Mouse (Mus musculus): Measurements from ENCODE around the gene G6pc. TPM values are rescaled to one million over a fixed set of nuclear protein-coding genes. Genes with fewer than 3 reads are reported as not detected.
A peak's percentile ranks its signal among the peaks of the same experiment; 100 is the strongest.
"Not testable (repeated sequence)": the region's sequence is repeated elsewhere in the genome, so short reads cannot be mapped to it uniquely, and the experiment has no call there.

Gene G6pc
- polyA plus RNA-seq (2014; fragmentation: Nextera tagmentation; extraction: Ambion mirVana): not detected in 2 replicates

DNA sequence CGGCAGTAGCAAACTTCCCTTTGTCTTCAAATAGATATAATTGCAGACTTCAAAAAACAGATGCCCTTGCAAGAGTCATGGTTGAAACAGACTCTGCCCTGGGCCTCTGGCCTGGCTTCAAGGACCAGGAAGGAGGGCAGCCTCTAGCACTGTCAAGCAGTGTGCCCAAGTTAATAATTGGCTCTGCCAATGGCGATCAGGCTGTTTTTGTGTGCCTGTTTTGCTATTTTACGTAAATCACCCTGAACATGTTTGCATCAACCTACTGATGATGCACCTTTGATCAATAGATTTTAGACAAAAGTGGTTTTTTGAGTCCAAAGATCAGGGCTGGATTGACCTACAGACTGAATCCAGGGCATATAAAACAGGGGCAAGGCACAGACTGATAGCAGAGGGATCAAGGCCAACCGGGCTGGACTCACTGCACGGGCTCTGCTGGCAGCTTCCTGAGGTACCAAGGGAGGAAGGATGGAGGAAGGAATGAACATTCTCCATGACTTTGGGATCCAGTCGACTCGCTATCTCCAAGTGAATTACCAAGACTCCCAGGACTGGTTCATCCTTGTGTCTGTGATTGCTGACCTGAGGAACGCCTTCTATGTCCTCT, at the start of gene G6pc:
Gene G6pc, plus strand, starts transcription at position 236 of the 610 bp plus-strand sequence.
- Histone ChIP-seq H3K36me3 (ENCODE audit: control insufficient read depth, insufficient read depth, low read length) (no peaks in the 10 kb centered on the region), H3K27me3 (ENCODE audit: control insufficient read depth, insufficient read depth, low read length) (no peaks in the 10 kb centered on the region), H3K9ac (ENCODE audit: low read depth, low read length) (no peak within 1 kb of the TSS), H3K4me2 (no peak within 1 kb of the TSS), H3K4me1 (ENCODE audit: control insufficient read depth, insufficient read depth, low read length) (no peaks in the 10 kb centered on the region), H3K9me3 (replicated peaks; ENCODE audit: control insufficient read depth, low read length) (no peaks in the 10 kb centered on the region), H3K27ac (ENCODE audit: low read depth, low read length) (no peak within 1 kb of the TSS), H3K4me3 (ENCODE audit: low read depth, low read length) (no peak within 1 kb of the TSS)
- 80% methylated on average over 8 of the region's 8 CpGs for WGBS (ENCODE audit: insufficient replicate concordance)
- no peak for ATAC-seq (replicated peaks; ENCODE audit: insufficient number of reproducible peaks, low FRiP score, low TSS enrichment)

DNA sequence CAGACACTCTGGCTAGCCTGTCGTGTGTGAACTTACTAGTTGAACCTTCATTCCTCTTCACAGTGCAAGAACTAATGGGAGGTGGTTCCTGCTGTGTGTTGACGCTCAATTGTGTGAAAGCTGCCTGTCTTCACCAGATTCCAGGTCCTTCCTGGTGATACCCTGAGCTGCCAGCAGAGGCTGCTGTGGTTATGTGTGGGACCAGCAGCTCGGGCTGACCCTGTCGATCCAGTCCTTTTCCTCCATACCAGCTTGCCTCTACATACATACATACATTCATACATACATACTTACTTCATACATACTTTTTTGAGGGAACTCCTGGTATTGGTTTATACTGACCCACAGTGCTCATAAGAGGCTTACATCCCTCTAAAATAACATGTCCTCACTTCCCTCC, 43.8 kb upstream of the G6pc start:
- Histone ChIP-seq H3K4me3 (ENCODE audit: low read depth, low read length) (no peak overlapping the region), H3K27me3 (ENCODE audit: control insufficient read depth, insufficient read depth, low read length) (no peaks in the 10 kb centered on the region), H3K4me2 (no peak overlapping the region), H3K4me1 (ENCODE audit: control insufficient read depth, insufficient read depth, low read length) (no peaks in the 10 kb centered on the region), H3K9me3 (replicated peaks; ENCODE audit: control insufficient read depth, low read length) (no peaks in the 10 kb centered on the region), H3K27ac (ENCODE audit: low read depth, low read length) (no peak overlapping the region), H3K36me3 (ENCODE audit: control insufficient read depth, insufficient read depth, low read length) (peaks cover 32% of the 10 kb centered on the region), H3K9ac (ENCODE audit: low read depth, low read length) (no peak overlapping the region)
- 30% methylated on average over 4 of the region's 4 CpGs for WGBS (ENCODE audit: insufficient replicate concordance)
- ATAC-seq (replicated peaks; ENCODE audit: insufficient number of reproducible peaks, low FRiP score, low TSS enrichment): no peak; the same call in 1 of the 2 replicates

DNA sequence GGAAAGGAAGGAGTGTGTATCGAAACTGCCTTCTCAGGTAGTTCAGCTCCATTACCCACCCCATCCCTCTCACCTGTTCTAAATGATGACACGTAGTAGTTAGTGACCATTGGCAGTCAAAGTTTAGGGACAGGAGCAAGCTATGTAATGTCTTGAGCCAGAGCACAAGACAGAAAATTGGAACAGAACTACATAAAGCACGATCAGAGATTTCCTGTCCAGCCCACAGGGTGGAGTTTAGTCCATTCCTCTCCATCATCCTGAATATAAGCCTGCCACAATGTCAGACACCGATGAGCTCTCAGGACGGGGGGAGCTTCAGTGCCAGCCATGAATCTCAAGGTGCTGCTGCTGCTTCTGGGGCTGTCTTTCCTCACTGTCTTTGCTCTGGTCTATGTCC, 42.6 kb upstream of the G6pc start, which contains the start of gene Aoc2:
Gene Aoc2, plus strand, starts transcription at position 301 of the 400 bp plus-strand sequence.
- no peak within 1 kb of the TSS for H3K4me3 ChIP-seq (ENCODE audit: low read depth, low read length)
- H3K36me3 ChIP-seq (ENCODE audit: control insufficient read depth, insufficient read depth, low read length): peaks cover 25% of the 10 kb centered on the region
- WGBS (ENCODE audit: insufficient replicate concordance): 89% methylated on average over 5 of the region's 5 CpGs
- H3K27ac ChIP-seq (ENCODE audit: low read depth, low read length): no peak within 1 kb of the TSS
- ATAC-seq (replicated peaks; ENCODE audit: insufficient number of reproducible peaks, low FRiP score, low TSS enrichment): no peak
- no peak within 1 kb of the TSS for H3K4me2 ChIP-seq
- H3K27me3 ChIP-seq (ENCODE audit: control insufficient read depth, insufficient read depth, low read length): no peaks in the 10 kb centered on the region
- H3K9me3 ChIP-seq (replicated peaks; ENCODE audit: control insufficient read depth, low read length): no peaks in the 10 kb centered on the region
- H3K9ac ChIP-seq (ENCODE audit: low read depth, low read length): no peak within 1 kb of the TSS
- H3K4me1 ChIP-seq (ENCODE audit: control insufficient read depth, insufficient read depth, low read length): no peaks in the 10 kb centered on the region

DNA sequence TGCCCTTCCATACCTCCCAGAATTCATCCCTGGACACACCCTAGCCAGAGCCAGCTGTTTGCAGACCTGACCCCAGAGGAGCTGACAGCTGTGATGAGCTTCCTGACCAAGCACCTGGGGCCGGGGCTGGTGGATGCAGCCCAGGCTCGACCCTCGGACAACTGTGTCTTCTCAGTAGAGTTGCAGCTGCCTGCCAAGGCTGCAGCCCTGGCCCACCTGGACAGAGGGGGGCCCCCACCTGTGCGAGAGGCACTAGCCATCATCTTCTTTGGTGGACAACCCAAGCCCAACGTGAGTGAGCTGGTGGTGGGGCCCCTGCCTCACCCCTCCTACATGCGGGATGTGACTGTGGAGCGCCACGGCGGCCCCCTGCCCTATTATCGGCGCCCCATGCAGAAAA, 42.2 kb upstream of the G6pc start:
- not testable (repeated sequence) for H3K27ac ChIP-seq (ENCODE audit: low read depth, low read length); H3K9ac ChIP-seq (ENCODE audit: low read depth, low read length); H3K9me3 ChIP-seq (replicated peaks; ENCODE audit: control insufficient read depth, low read length); ATAC-seq (replicated peaks; ENCODE audit: insufficient number of reproducible peaks, low FRiP score, low TSS enrichment); H3K4me2 ChIP-seq; H3K4me1 ChIP-seq (ENCODE audit: control insufficient read depth, insufficient read depth, low read length); H3K27me3 ChIP-seq (ENCODE audit: control insufficient read depth, insufficient read depth, low read length); H3K4me3 ChIP-seq (ENCODE audit: low read depth, low read length)
- WGBS (ENCODE audit: insufficient replicate concordance): 93% methylated on average over 11 of the region's 11 CpGs
- peaks cover 25% of the 10 kb centered on the region for H3K36me3 ChIP-seq (ENCODE audit: control insufficient read depth, insufficient read depth, low read length)

DNA sequence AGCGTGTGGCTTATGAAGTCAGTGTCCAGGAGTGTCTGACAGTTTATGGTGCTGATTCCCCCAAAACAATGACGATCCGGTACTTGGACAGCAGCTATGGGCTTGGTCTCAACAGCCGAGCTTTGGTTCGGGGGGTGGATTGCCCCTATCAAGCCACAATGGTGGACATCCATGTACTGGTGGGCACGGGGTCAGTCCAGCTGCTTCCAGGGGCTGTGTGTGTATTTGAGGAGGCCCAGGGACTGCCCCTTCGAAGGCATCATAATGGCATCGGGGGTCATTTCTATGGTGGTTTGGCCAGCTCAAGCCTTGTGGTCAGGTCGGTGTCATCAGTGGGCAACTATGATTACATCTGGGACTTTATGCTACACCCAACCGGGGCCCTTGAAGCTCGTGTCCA, 41.2 kb upstream of the G6pc start:
- Histone ChIP-seq H3K36me3 (ENCODE audit: control insufficient read depth, insufficient read depth, low read length) (peaks cover 24% of the 10 kb centered on the region), H3K9me3 (replicated peaks; ENCODE audit: control insufficient read depth, low read length) (no peaks in the 10 kb centered on the region)

DNA sequence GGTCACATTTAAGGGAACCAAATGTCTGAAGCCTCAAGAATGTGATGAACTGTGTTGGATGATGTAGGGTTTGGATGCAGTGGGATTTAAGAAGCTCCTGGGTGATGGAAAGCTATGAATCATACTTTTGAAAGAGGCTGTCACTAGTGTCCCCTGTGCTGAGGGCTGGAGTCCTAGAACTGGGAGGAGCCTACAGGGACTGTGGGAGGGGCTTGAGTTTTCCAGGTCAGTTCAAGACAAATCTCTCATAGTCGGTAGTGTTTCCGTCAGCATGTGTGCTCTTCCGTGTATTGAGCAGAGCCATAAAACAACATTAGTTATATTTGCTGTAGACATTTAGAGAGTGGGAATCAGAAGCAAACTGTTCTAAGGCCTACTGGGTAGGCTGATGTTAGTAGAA, 40.0 kb upstream of the G6pc start:
- H3K36me3 ChIP-seq (ENCODE audit: control insufficient read depth, insufficient read depth, low read length): peaks cover 13% of the 10 kb centered on the region
- no peak for ATAC-seq (replicated peaks; ENCODE audit: insufficient number of reproducible peaks, low FRiP score, low TSS enrichment)
- H3K27me3 ChIP-seq (ENCODE audit: control insufficient read depth, insufficient read depth, low read length): no peaks in the 10 kb centered on the region
- H3K4me3 ChIP-seq (ENCODE audit: low read depth, low read length): no peak overlapping the region
- no peak overlapping the region for H3K27ac ChIP-seq (ENCODE audit: low read depth, low read length)
- WGBS (ENCODE audit: insufficient replicate concordance): 55% methylated on average over 3 of the region's 3 CpGs
- no peak overlapping the region for H3K9ac ChIP-seq (ENCODE audit: low read depth, low read length)
- H3K4me2 ChIP-seq: no peak overlapping the region
- H3K9me3 ChIP-seq (replicated peaks; ENCODE audit: control insufficient read depth, low read length): no peaks in the 10 kb centered on the region
- 0 out of 2 replicates have a peak, but pooled peaks cover 4% of the 10 kb centered on the region for H3K4me1 ChIP-seq (ENCODE audit: control insufficient read depth, insufficient read depth, low read length)

More for the DNA sequence above, 41.2 kb upstream of the G6pc start:
- no peaks in the 10 kb centered on the region for H3K27me3 ChIP-seq (ENCODE audit: control insufficient read depth, insufficient read depth, low read length)
- no peak overlapping the region for H3K27ac ChIP-seq (ENCODE audit: low read depth, low read length)
- H3K4me2 ChIP-seq: no peak overlapping the region
- no peak overlapping the region for H3K9ac ChIP-seq (ENCODE audit: low read depth, low read length)
- no peak overlapping the region for H3K4me3 ChIP-seq (ENCODE audit: low read depth, low read length)
- 0 out of 2 replicates have a peak, but pooled peaks cover 4% of the 10 kb centered on the region for H3K4me1 ChIP-seq (ENCODE audit: control insufficient read depth, insufficient read depth, low read length)
- ATAC-seq (replicated peaks; ENCODE audit: insufficient number of reproducible peaks, low FRiP score, low TSS enrichment): no peak
- WGBS (ENCODE audit: insufficient replicate concordance): 87% methylated on average over 11 of the region's 11 CpGs

DNA sequence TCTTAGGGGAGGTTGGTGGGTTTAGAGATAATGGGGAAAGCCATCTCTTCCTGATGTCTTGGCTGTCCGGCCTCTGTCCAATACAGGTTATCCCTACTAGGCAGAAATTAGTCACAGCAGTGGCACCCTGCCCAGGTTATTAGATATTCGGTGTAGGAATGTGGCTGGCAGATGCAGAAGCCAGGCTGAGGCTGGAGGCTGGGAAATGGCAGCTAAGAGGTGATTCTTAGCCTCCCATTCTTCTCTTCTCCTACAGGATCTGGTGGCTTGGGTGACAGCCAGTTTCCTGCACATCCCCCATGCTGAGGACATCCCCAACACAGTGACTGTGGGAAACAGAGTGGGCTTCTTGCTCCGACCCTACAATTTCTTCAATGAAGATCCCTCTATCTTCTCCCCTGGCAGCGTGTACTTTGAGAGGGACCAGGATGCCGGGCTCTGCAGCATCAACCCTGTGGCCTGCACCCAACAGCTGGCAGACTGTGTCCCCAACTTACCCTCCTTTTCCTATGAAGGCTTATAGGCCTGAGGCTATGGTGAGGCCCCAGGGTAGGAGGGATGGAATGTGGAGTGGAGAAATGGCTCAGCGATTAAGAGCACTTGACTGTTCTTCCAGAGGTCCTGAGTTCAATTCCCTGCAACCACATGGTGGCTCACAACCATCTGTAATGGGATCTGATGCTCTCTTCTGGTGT, 38.3 kb upstream of the G6pc start:
- ATAC-seq (replicated peaks; ENCODE audit: insufficient number of reproducible peaks, low FRiP score, low TSS enrichment): no peak
- no peak overlapping the region for H3K4me2 ChIP-seq
- 0 out of 2 replicates have a peak, but pooled peaks cover 4% of the 10 kb centered on the region for H3K4me1 ChIP-seq (ENCODE audit: control insufficient read depth, insufficient read depth, low read length)
- no peak overlapping the region for H3K4me3 ChIP-seq (ENCODE audit: low read depth, low read length)
- 84% methylated on average over 6 of the region's 6 CpGs for WGBS (ENCODE audit: insufficient replicate concordance)
- H3K27me3 ChIP-seq (ENCODE audit: control insufficient read depth, insufficient read depth, low read length): no peaks in the 10 kb centered on the region
- H3K27ac ChIP-seq (ENCODE audit: low read depth, low read length): no peak overlapping the region
- no peak overlapping the region for H3K9ac ChIP-seq (ENCODE audit: low read depth, low read length)
- no peaks in the 10 kb centered on the region for H3K9me3 ChIP-seq (replicated peaks; ENCODE audit: control insufficient read depth, low read length)
- H3K36me3 ChIP-seq (ENCODE audit: control insufficient read depth, insufficient read depth, low read length): peaks cover 4% of the 10 kb centered on the region

DNA sequence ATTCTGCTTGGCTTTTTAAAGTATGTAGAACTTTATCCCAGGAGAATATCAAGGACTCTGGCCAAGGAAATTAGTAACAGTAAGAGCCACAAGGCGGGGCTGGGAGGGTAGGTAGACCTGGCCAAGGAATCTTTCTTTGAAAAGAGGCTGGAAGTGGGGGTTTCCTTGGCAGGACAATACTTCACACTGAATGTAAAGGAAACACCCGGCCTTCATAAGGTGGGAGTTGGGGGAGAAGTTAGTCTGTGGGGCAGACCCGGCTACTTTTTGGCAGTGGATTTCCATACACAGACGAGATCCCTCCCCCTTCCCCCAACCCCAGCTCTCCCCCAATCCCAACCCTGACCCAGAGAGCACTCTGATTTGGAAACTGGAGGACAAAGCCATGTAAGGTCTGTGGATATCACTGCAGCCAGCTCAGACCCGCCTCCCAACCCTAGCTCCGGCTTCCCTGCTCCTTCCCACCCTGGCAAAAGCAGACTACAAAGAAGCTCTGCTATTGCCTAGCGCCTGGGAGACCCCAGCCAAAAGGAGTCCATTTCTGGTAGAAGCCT, 36.9 kb upstream of the G6pc start, which contains the start of gene Aoc3:
Gene Aoc3, plus strand, starts transcription at position 235 of the 554 bp plus-strand sequence.
- no peak within 1 kb of the TSS for H3K4me2 ChIP-seq
- H3K9me3 ChIP-seq (replicated peaks; ENCODE audit: control insufficient read depth, low read length): no peaks in the 10 kb centered on the region
- H3K27ac ChIP-seq (ENCODE audit: low read depth, low read length): no peak within 1 kb of the TSS
- H3K4me3 ChIP-seq (ENCODE audit: low read depth, low read length): no peak within 1 kb of the TSS
- 0 out of 2 replicates have a peak, but pooled peaks cover 7% of the 10 kb centered on the region for H3K4me1 ChIP-seq (ENCODE audit: control insufficient read depth, insufficient read depth, low read length)
- H3K36me3 ChIP-seq (ENCODE audit: control insufficient read depth, insufficient read depth, low read length): peaks cover 3% of the 10 kb centered on the region
- 56% methylated on average over 7 of the region's 7 CpGs for WGBS (ENCODE audit: insufficient replicate concordance)
- H3K27me3 ChIP-seq (ENCODE audit: control insufficient read depth, insufficient read depth, low read length): no peaks in the 10 kb centered on the region
- no peak for ATAC-seq (replicated peaks; ENCODE audit: insufficient number of reproducible peaks, low FRiP score, low TSS enrichment)
- H3K9ac ChIP-seq (ENCODE audit: low read depth, low read length): 0 out of 2 replicates have a peak within 1 kb of the TSS, but pooled peaks have one; percentile 16
